Mouse (Mus musculus) left cerebral cortex, adult 18-20 months (tissue): Measurements from ENCODE around the gene Sorbs2. TPM values are rescaled to one million over a fixed set of nuclear protein-coding genes. Genes with fewer than 3 reads are reported as not detected.

Experiments
- DNase-seq, 2 experiments: peaks; one replicate each; pipeline ENCODE4 v3.0.0; 2021 to 2022; ENCODE audit warnings: low spot score in 2 of 2, mixed read lengths in 1 of 2
- long read RNA-seq, 2 experiments: library from polyadenylated mRNA; stranded (forward); transcript quantifications; one replicate each; pipeline ENCODE4 v2.0.0; 2021
- total RNA-seq, 2 experiments: library from RNA; stranded (reverse); gene quantifications; 2 replicates each; pipeline ENCODE4 v1.2.3; 2021

Sorbs2 gene
- 100 to 1,000 TPM; 284 to 324 TPM for total RNA-seq
- long read RNA-seq, experiment 1, full-length matches to known transcripts, result 1 of 35 reads
- long read RNA-seq, experiment 1, partial matches to known transcripts, result 12 of 35 reads
- long read RNA-seq, experiment 1, other reads (novel, unspliced or antisense), result 22 of 35 reads
- long read RNA-seq, experiment 2, partial matches to known transcripts, result 16 of 35 reads
- long read RNA-seq, experiment 2, other reads (novel, unspliced or antisense), result 19 of 35 reads

DNA sequence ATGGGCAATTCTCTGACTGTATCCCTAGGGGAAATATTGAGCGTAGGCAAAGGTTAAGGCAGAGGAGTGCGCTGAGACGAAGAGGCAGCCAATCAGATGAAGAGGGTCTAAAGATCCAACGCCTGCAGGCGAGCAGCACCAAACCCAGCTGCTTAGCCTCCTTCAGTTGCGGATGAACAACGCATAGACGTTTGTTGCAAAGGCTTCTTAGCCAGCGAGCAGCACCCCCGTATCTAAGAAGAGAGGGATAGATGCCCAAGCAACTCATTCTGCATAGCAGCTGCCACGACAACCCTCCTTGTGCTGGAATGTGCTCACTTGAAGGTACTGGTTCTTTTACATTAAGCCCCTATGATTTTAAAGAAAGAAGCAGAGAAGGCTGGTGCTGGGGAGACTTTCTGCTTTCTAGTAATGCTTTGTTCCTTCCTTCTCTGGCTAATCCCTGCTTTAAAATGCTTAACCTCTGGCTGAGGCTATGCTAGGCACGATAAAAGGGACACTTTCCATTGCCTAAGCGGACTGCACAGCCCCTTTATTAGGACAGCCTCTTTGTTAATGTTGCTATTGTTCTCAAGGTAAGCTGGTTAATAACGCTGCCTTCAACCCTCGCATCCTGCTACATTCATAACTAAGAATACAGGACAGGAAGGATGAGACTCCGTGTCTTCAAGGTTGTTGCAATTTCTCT lies at the start of gene Sorbs2:
Sorbs2 (plus strand) TSS at position 155 of the 688 bp plus-strand sequence.
- peak; percentile 47 to 49 for DNase-seq

DNA sequence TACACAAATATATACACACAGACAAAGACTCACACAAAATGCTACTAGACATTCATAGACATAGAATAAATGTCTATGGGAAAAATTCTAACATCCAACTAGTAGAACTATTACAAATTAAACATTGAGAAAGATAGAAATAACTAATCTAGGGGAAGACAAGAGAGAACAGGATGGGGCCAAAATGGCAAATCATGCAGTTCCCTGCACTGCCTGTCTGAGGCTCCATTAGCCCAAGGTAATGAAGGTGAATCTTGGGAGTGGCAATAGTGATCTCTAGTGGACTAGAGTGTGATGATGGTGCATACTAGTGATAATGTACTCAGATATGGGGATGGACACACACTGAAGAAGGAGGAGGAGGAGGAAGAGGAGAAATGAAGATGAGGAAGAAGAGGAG lies 49.7 kb upstream of the Sorbs2 start:
- DNase-seq, result no peak

DNA sequence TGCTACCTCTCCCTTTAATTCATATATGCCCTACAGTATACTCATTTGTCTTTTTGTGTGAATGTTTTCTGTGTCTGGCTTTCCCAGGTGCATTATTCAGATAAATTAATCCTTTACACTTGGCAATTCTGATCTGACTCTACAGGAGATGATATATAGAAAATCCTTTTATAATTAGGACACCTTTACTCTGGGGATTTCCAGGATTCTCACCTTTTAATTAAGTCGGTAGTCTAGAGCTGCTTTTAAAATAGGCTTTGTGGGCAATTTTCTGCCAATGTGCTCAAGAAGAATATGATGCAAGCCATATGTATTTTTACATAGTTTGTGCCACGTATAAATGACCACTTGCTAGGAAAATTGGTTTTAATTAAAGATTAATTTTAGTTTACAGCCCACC lies 38.6 kb upstream of the Sorbs2 start:
- no peak for DNase-seq

DNA sequence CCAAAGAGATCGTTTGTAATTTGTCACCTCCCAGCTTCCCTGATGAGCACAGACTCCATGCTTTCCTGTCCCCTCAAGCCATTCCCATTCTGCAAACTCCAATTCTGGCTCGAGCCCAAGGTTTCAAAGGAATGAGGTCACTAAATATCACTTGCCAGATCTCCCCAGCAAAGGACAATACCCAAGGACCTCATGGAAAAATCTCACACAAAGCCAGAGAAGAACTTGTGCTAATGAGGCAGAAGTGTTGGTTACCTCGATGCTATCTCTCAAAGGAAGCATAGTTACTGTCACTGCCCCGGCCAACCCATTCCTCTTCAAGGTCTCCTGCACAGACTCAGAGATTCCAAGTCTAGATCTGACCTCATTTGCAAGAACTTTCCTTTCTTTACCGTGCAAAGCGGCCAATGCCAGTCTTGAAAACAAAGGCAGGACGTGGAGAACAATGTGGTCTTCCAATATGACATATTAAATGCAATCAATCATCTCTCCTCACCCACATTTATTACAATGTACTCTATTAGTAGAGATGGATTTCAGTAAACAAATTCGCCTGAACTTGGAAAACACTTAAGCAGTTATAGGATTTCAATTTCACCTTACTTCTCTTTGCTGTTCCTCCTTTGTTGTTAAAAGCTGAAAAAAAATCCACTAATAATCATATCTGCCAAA lies 37.9 kb upstream of the Sorbs2 start:
- DNase-seq, result no peak

DNA sequence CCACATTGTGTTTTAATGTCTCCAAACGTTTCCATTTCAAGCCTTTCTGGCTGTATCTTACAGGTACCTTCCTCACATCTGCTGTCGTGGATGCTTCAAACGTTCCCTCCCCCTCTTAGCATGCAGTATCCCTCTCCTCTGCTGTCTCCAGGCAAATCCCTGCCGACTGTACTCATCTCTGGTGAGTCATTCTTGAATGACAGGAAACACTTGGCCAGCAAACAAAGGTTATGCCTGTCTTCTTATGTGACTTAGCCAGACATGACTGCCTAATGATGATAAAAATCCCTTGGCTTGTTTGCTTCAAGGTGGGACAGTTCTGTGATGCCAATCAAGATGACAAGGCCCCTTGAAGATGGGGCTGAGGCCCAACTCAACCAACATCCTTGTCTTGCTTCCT lies 26.7 kb upstream of the Sorbs2 start:
- DNase-seq, result no peak

DNA sequence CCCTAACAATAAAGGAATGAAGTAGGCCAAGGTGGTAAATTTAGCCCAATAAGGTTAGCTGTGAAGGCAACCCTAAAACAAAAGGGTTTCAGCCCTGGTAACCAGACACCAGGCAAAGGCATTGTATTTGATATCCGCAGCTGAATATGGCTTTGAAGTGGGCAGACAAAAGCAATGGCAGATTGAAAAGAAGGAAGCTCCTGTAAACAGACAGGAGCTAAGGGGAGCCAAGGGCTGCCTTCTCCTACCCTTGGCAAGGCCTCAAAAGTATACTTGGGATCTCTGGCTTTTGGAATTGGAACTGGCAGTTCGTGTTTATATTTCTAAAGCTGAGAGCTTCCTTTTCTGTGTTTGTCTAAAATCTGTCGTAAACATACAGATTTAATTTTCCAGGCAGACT lies 21.3 kb upstream of the Sorbs2 start:
- DNase-seq, result no peak

DNA sequence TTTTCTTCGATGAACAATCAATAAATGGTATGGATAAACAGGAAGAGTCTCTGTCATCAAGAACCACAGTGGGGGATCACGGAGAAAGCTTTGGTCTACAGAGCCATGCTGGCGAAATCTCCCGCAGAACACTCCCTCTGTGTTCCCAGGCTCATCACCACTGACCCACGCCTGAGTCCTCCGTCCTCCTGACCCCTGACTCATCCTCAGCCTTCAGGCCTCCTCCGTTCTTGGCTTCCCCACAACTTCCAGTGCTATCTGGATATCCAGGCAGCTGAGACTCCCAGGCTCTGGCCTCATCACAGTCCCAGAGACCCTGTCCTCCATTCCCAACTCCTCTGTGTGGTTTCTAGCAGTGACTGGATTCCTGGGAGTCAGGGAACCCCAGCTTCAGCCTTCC lies 3.6 kb upstream of the Sorbs2 start:
- DNase-seq, result no peak

DNA sequence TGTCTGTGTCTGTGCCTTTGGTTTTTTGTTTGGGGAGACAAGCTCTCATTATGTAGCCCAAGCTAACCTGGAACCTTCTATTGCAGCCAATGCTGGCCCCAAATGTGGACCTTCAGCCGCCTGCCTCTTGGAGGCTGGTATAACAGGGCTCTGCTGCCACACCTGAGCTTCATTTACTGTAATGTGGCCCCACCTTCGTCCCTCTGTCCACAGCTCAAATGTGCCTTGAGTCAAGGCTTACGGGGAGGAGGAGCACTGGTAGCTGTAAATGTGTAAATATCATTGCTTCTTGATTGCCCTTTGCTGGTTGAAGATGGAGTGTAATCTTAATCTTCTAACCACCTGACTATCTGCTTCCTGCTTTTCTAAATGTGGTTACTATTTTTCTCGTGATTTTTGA lies 1.2 kb upstream of the Sorbs2 start:
- DNase-seq, result no peak

DNA sequence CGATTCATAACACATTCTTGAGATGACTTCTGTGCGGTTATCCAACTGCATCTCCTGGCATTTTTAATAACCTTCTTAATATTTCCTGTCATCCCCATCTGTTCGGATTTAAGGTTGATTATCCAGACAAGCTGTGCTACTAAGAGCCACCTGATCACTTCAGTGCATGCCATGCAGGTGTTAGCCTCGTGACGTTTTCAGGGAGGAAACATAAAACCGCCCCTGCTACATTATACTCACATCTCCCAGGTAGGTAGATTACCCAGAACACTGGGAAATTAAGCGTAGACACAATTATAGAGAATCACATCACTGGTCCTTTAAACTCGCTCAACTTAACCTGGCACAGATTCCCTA lies 333 bp upstream of the Sorbs2 start:
- no peak for DNase-seq

DNA sequence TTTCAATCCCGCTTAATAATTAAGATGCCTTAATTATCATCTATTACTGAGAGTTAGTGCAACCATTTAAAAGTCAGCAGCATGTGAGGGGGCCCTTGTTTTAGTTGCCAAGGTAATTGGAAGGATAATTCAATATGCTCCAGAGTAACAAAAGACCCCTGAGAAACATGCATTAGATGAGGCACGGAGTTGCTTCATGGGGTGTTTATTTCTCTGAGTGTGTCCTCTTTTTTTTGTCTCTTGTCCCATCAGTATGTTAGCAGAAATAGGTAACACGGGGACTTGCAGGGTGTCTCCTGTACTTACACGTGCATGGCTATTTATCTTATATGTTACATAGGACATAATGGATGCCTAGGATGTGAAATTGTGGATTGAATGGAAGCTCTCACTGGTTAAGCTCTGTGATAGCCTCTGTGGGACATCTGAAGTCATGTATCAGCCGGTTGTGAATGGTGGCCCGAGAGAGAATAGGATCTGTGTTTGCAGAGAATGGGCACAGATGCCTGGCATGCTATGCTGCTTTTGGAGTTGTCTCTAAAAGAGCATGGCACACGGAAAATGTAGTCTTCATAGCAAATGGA lies 1.0 kb downstream of the Sorbs2 start:
- no peak for DNase-seq

DNA sequence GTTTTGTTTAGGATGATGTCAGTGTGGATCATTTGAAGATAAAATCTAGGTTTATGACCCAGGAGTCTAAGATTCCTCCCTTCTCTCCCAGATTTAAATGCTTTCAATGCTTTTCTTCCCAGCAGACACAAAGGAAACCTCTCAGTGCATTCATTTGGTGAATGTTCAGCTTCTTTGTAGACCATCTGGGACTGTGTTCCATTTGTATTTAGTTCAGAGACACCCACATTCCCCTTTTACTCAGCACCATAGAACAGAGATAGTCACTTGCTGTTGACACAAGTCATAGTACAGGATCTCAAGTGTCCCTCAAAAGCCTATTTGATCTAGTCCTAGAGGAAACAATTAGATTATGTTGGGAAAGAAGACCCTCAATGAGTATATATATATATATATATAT lies 4.8 kb downstream of the Sorbs2 start:
- DNase-seq, result no peak

DNA sequence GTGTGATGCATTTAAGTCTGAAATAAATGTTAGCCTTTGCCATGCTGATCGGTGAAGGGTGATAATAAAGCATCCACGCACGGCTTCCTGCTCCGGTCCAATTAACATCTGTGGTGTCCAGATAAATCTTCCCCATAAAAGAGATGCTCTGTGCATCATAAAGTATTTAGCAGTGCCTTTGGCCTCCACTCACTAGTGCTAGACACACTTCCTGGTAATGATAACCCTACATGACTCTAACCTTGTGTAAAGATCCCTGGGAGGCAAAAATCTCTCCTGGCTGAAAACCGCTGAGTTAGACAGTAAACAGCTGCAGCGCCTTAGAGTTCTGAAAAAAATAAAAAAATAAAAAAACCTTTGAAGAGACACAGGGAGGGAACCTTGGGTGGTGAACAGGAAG lies 14.0 kb downstream of the Sorbs2 start:
- no peak for DNase-seq

DNA sequence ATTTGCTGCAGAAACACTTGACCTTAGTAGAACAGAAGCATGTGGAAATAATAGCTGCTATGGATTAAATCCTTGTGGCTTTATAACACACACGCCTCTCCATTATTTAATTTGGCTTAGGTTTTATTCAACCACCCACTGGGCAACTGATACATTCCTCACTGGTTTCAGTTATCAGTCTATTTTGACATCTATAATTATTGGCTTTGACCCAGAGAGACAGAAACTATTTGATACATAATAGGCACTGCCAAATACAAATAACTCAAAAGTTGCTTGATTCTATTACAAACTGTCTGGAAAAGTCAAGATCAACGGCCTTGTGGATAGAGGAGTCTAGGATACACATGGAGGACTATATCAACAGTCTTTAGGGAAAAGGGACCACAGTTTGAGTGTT lies 20.1 kb downstream of the Sorbs2 start:
- no peak for DNase-seq

DNA sequence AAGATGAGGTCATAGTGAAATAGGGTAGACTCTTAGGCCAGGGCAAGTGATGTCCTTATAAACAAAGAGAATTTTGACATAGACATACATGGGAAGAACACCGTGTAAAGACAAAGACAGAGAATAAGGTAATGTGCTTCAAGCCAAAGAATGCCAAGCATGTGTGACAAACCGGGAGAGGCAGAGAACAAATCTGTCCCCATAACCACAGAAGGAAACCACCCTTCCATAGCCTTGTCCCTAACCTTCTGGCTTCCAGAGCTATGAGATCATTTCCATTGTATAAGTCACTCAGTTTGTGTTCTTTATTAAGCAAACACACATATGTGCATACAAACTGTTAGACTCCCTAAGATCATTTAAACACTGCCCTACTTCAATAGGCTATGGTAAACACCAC lies 21.3 kb downstream of the Sorbs2 start:
- no peak for DNase-seq

DNA sequence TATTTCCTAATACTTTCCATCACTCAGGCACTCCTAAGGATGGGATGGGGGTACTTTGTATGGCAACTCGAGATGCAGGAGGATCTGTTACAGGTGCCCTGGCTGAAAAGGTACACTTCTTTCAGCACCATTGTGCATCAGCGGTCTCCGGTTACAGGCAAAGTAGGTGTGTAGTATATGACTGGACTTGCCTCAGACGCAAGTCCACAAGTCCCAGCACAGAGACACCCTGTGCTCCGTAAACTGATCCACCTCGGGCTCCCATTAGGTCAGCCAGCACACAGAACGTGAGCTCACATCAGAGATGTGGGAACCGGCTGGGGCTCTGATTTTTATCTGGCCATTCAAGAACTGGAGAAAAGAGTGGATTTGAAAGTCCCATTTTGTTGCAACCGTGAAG lies 29.0 kb downstream of the Sorbs2 start:
- no peak for DNase-seq

DNA sequence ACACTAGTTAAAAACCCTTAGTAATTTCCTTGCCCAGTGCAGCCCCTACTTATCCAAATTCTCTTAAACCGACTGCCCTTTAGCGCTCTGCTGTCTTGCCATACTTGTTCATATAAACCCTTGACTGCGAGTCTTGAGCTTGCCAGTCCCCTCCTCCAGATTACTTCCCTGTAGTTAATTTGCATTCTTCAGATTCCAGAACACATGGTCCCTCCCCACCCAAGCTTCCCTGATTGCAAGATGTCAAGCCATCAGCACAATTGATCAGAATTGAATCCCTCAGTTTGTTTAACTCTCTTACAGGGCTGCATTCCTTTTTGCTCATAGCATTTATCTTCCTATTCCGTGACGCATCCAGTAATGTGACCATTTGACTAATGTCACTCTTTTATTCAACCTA lies 32.9 kb downstream of the Sorbs2 start:
- DNase-seq, result no peak

DNA sequence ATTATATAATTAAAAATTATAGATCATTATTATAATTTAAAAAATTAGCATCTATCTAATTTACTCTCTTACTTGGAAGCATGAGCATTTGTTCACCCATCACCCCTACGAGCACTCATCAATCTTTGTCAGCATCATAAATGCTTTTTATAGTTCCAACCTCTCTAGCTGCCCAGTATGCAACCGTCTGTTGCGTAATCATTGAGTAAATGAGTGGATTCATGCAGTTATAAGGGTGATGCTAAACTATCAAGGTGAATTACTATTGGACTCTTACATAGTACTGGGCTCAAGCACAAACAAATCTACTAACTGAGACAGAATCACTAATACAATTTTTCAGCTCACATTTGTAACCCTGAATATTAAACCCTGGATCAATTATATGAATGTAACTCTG lies 44.6 kb downstream of the Sorbs2 start:
- no peak for DNase-seq

DNA sequence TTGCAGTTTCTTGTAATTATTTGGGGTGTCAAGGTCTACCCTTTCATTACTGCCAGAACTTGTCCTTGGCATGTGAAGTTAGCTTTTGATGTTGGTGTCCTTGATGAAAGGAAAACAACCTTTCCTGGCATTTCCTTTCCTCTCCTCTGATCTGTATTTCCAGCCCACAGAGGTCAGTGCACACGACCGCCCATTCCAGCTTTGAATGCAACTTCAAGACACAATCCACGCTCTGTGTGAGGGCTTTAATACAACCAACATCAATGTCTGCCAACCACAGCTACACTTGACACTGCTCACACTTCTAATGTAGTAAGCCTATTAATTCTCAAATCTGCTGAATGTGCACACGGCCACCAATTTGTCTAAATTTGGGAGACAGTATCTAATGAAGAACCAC lies 47.0 kb downstream of the Sorbs2 start:
- no peak for DNase-seq

DNA sequence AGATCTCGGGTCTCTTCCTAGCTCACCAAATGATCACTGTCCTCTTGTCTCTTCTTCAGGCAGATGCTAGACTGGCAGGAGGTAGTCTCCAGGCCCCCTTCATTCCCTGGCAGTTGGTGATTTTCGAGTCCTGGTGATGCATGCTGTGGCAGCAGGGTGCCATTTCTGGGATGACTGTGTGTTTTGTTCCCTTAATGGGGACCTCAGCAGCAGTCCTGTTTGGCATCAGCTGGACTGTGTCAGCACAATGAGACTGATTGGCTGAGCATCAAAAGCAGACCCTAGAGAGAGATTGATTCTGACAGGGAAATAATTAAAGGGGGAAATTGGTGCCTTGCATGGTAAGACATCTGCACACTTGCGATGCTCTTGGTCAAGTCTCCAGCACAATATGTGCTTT lies 50.3 kb downstream of the Sorbs2 start:
- no peak for DNase-seq

DNA sequence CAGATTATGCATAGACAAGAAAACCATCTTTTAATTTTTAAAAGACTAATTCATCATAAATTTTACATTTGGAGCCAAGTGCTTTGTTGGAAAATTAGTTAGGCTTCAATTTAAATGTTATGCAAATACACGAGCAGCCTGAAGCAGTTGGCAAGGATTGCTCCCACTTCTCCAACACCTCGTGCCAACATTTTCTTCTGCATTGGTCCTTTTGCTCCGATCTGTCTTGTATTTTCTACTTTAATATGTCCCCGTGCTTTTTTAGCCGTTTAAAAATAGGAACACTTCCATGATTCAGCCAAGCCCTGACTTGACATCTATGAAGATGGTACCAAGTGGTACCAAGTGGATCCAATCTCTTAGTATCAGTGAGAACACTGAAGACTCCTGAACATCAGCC lies 50.8 kb downstream of the Sorbs2 start:
- peak; percentile 17 to 49 for DNase-seq

DNA sequence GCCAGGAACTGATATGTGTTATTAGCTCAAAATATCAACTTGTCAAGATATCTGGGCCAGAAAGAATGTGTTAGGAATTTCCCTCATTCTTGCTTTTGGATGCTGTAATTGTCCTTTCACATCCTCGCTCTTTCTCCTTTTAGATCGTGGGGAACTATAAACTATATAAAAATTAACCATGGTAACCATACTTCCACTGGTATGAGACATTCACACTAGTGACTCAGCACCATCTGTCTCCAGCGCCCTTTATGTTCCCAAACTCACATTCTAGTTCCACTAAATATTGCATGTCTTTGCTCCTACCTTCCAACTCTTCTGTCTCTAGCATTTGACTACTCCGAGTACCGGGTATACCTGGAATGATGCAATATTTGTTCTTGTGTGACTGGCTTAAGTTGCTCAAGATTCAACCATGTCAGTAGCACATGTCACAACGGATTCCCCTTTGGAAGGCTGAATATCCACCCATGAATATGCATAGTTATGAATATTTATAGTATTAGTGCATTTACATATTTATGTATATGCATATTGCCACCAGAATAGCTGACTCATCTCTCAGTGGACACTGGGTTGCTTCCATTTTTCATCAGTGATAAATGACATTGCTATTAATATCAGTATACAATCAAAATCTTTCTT lies 51.7 kb downstream of the Sorbs2 start:
- DNase-seq, result peak; percentile 80 to 82

DNA sequence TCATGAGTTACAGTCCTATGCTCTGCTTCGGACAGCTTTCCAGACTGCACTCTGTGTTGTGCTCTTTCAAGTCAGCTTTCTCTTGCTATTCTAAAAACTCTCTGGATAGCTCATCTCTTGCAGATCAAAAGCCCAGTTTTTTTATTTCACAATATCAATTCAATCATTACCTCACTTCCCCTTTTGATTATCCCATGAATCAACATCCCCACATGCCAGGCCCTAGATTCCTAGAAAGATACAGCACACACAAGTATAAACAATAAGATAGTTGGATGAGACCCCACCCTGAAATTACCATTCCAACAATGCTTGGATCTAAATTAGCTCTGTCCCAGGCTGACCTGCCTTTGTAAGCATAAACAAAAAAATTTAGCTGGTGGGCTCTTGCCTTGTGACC lies 57.6 kb downstream of the Sorbs2 start:
- no peak for DNase-seq
